Mouse (Mus musculus) testis, adult 2 months (tissue): ENCODE results near the gene Klk1b3. TPM values are rescaled to one million over a fixed set of nuclear protein-coding genes. Genes with fewer than 3 reads are reported as not detected.

Source experiments
- H3K27ac ChIP-seq: fragments of 200-500 bp; 2 replicates; pipeline ENCODE4 v1.5.1; 2012; ENCODE audit warnings: low read depth, low read length; ENCODE audit not compliant: control insufficient read depth, insufficient read depth
- H3K27me3 ChIP-seq: fragments of 200-500 bp; 2 replicates; pipeline ENCODE4 v1.6.1; 2012; ENCODE audit warnings: mild to moderate bottlenecking, low read length, moderate library complexity; ENCODE audit not compliant: control insufficient read depth, insufficient read depth
- H3K36me3 ChIP-seq: fragments of 200-500 bp; 2 replicates; pipeline ENCODE4 v1.6.1; 2012; ENCODE audit warnings: mild to moderate bottlenecking, low read length; ENCODE audit not compliant: control insufficient read depth, insufficient read depth
- H3K4me1 ChIP-seq: fragments of 200-500 bp; 2 replicates; pipeline ENCODE4 v1.6.1; 2012; ENCODE audit warnings: low read length; ENCODE audit not compliant: control insufficient read depth, insufficient read depth
- H3K4me3 ChIP-seq: fragments of 200-500 bp; 2 replicates; pipeline ENCODE4 v1.5.1; 2012; ENCODE audit warnings: low read depth, mild to moderate bottlenecking, low read length, moderate library complexity, mixed read lengths; ENCODE audit not compliant: control insufficient read depth
- CTCF ChIP-seq: fragments of 200-500 bp; IDR thresholded peaks from 2 replicates; pipeline ENCODE4 v1.5.1; 2012; ENCODE audit warnings: low read depth, mild to moderate bottlenecking, inconsistent platforms, low read length, moderate library complexity; ENCODE audit not compliant: control insufficient read depth, insufficient read depth, insufficient replicate concordance
- POLR2A ChIP-seq: fragments of 200-500 bp; IDR thresholded peaks from 2 replicates; pipeline ENCODE4 v1.6.1; 2012; ENCODE audit warnings: low read depth, mild to moderate bottlenecking, inconsistent platforms, low read length, moderate library complexity; ENCODE audit not compliant: control insufficient read depth
- polyA plus RNA-seq: library from polyadenylated mRNA; depleted of rRNA; stranded (reverse); fragments of >200 nt; gene quantifications from 2 replicates; pipeline ENCODE4 v1.2.3, GENCODE M21; 2012

Klk1b3 gene
- polyA plus RNA-seq, 1 experiment, result 5.2 TPM

GRCm38 (mm10) chr7:44225076-44225475, 27.1 kb downstream of the Klk1b3 start, which contains the start of gene Klk1:
TSS of gene Klk1 (plus strand) at chr7:44225360.
- no peaks in the 10 kb centered on the region for H3K36me3 ChIP-seq
- no peak within 1 kb of the TSS for H3K27ac ChIP-seq
- no peak for TF ChIP-seq CTCF
- TF ChIP-seq POLR2A, result no peak
- H3K4me3 ChIP-seq, result no peak within 1 kb of the TSS
- H3K27me3 ChIP-seq, result no peaks in the 10 kb centered on the region
- H3K4me1 ChIP-seq, result peaks cover 1% of the 10 kb centered on the region

- H3K4me1 ChIP-seq, result peaks cover 3% of the 10 kb centered on the region
- H3K27ac ChIP-seq, result peak within 1 kb of the TSS; percentile 96
- H3K4me3 ChIP-seq, result peak within 1 kb of the TSS; percentile 88
- TF ChIP-seq CTCF (no peak), POLR2A (peak; percentile 81; the same call in 1 of the 2 replicates)
- H3K27me3 ChIP-seq, result no peaks in the 10 kb centered on the region
- no peaks in the 10 kb centered on the region; the same call in 1 of the 2 replicates for H3K36me3 ChIP-seq
Measured at GRCm38 (mm10) chr7:44235909-44236308, 37.9 kb downstream of the Klk1b3 start, which contains the start of gene Gm36864. TSS of gene Gm36864 (plus strand) at chr7:44236177.

GRCm38 (mm10) chr7:44239913-44240312, 41.9 kb downstream of the Klk1b3 start:
- Histone ChIP-seq H3K36me3 (no peaks in the 10 kb centered on the region; the same call in 1 of the 2 replicates), H3K4me1 (peaks cover 3% of the 10 kb centered on the region), H3K27me3 (no peaks in the 10 kb centered on the region), H3K4me3 (no peak overlapping the region), H3K27ac (no peak overlapping the region)
- no peak for TF ChIP-seq POLR2A
- no peak for TF ChIP-seq CTCF

- H3K4me1 ChIP-seq, result peaks cover 3% of the 10 kb centered on the region
- no peaks in the 10 kb centered on the region for H3K27me3 ChIP-seq
- H3K4me3 ChIP-seq, result no peak overlapping the region
- TF ChIP-seq POLR2A, result no peak
- TF ChIP-seq CTCF, result no peak
- H3K36me3 ChIP-seq, result no peaks in the 10 kb centered on the region; the same call in 1 of the 2 replicates
- H3K27ac ChIP-seq, result no peak overlapping the region
Measured at GRCm38 (mm10) chr7:44240712-44241111, 42.7 kb downstream of the Klk1b3 start.

- H3K4me3 ChIP-seq, result no peak overlapping the region
- H3K4me1 ChIP-seq, result peaks cover 3% of the 10 kb centered on the region
- no peak overlapping the region for H3K27ac ChIP-seq
- H3K27me3 ChIP-seq, result no peaks in the 10 kb centered on the region
- no peaks in the 10 kb centered on the region; the same call in 1 of the 2 replicates for H3K36me3 ChIP-seq
- TF ChIP-seq CTCF (no peak), POLR2A (no peak)
Measured at GRCm38 (mm10) chr7:44241163-44241562, 43.2 kb downstream of the Klk1b3 start.

GRCm38 (mm10) chr7:44244080-44244479, 46.1 kb downstream of the Klk1b3 start:
- peaks cover 3% of the 10 kb centered on the region for H3K4me1 ChIP-seq
- TF ChIP-seq CTCF, result no peak
- no peak for TF ChIP-seq POLR2A
- H3K4me3 ChIP-seq, result no peak overlapping the region
- H3K27me3 ChIP-seq, result no peaks in the 10 kb centered on the region
- no peak overlapping the region for H3K27ac ChIP-seq
- no peaks in the 10 kb centered on the region; the same call in 1 of the 2 replicates for H3K36me3 ChIP-seq

GRCm38 (mm10) chr7:44246055-44246983, 48.3 kb downstream of the Klk1b3 start, which contains the start of the genes 1700028J19Rik and 2410002F23Rik:
TSS of gene 1700028J19Rik (minus strand) at chr7:44246695.
TSS of gene 2410002F23Rik (plus strand) at chr7:44246722.
- Histone ChIP-seq H3K27me3 (no peaks in the 10 kb centered on the region), H3K36me3 (no peaks in the 10 kb centered on the region), H3K4me1 (peaks cover 4% of the 10 kb centered on the region)

More at GRCm38 (mm10) chr7:44246055-44246983, 48.3 kb downstream of the Klk1b3 start, which contains the start of the genes 1700028J19Rik and 2410002F23Rik:
- H3K4me3 ChIP-seq, result peak within 1 kb of the TSS; percentile 85
- TF ChIP-seq CTCF, result 0 out of 2 replicates have a peak, but pooled peaks have one; percentile 14
- peak; percentile 98 for TF ChIP-seq POLR2A
- H3K27ac ChIP-seq, result peak within 1 kb of the TSS; percentile 91
